ENCODE assay signal across 8 mouse cellular contexts in genomic region chr1:183368601-183369400, GRCm38 (mm10). TPM values are rescaled to one million over a fixed set of nuclear protein-coding genes. Genes with fewer than 3 reads are reported as not detected.
DNase-seq lines count a peak whose midpoint lies in the region; ATAC-seq and TF ChIP-seq lines count a peak whose summit lies in the region.

No protein-coding gene starts in this region.

- H3K36me3 ChIP-seq in kidney, adult 2 months (ENCODE audit: control insufficient read depth, insufficient read depth, low read length) = peaks cover 2% of the 10 kb centered on the region
- H3K36me3 ChIP-seq in MEL (ENCODE audit: control insufficient read depth in 1 of 2, insufficient read depth in 2 of 2, low read length in 2 of 2) = peaks cover 0 to 4% of the 10 kb centered on the region in 2 experiments; a peak in 2 of 4 replicates
- peaks cover 22% of the 10 kb centered on the region for H3K36me3 ChIP-seq in heart, embryonic 14.5 days (ENCODE audit: control insufficient read depth, insufficient read depth, low read length)
- peaks cover 17% of the 10 kb centered on the region for H3K36me3 ChIP-seq in midbrain, embryonic 10.5 days

- TF ChIP-seq RAD21 in MEL (IDR thresholded peaks at IDR 0.05; ENCODE audit: low read depth, low read length) = no peak

- H3K9me3 ChIP-seq in MEL (replicated peaks; ENCODE audit: insufficient read depth, low read length) = no peaks in the 10 kb centered on the region
- no peaks in the 10 kb centered on the region for H3K9me3 ChIP-seq in heart, embryonic 14.5 days (ENCODE audit: control insufficient read depth, low read length)
- H3K9me3 ChIP-seq in midbrain, embryonic 10.5 days (replicated peaks) = no peaks in the 10 kb centered on the region

- no peak for TF ChIP-seq EP300 in MEL (IDR thresholded peaks at IDR 0.05; ENCODE audit: low read depth in 1 of 2, low read length in 2 of 2)

- H3K4me2 ChIP-seq in heart, embryonic 14.5 days (ENCODE audit: low read length) = peak overlapping the region; percentile 95

- peak; percentile 16 for DNase-seq in kidney, adult 2 months
- DNase-seq in kidney, adult 9 months = no peak
- no peak for DNase-seq in MEL (ENCODE audit: low read depth, low spot score)
- peak; percentile 33 for DNase-seq in embryo, embryonic 10.5 days (ENCODE audit: low spot score)
- DNase-seq in left cerebral cortex, postnatal 36 days (ENCODE audit: low spot score in 2 of 2) = peak; percentile 30 to 40
- DNase-seq in midbrain, embryonic 10.5 days (ENCODE audit: low spot score) = no peak
- peak; percentile 9 for DNase-seq in yolk sac, embryonic 10.5 days (ENCODE audit: low spot score)

- H3K9ac ChIP-seq in MEL (ENCODE audit: control insufficient read depth, low read depth, low read length, poor library complexity, severe bottlenecking) = peak overlapping the region; percentile 89
- H3K9ac ChIP-seq in heart, embryonic 14.5 days (ENCODE audit: low read length) = peak overlapping the region; percentile 88

- 1% methylated on average over 55 of the region's 56 CpGs for WGBS in kidney, adult 2 months
- 2% methylated on average over 55 of the region's 56 CpGs for WGBS in heart, embryonic 14.5 days
- WGBS in midbrain, embryonic 10.5 days = 2% methylated on average over 56 of the region's 56 CpGs

- intact Hi-C loops in left cerebral cortex, postnatal 36 days (cut with DNase I) = loop anchor here (1.0 to 2.0 kb wide), 2 partner anchors 20 to 24 kb away; partner anchors contain the start of gene Taf1a

- H3K27me3 ChIP-seq in kidney, adult 2 months (replicated peaks; ENCODE audit: control insufficient read depth, insufficient read depth, low read length) = no peaks in the 10 kb centered on the region
- H3K27me3 ChIP-seq in MEL (ENCODE audit: control insufficient read depth in 1 of 2, insufficient read depth in 2 of 2, low read length in 2 of 2) = no peaks in the 10 kb centered on the region
- no peaks in the 10 kb centered on the region for H3K27me3 ChIP-seq in heart, embryonic 14.5 days (ENCODE audit: control insufficient read depth, insufficient read depth, low read length)
- no peaks in the 10 kb centered on the region for H3K27me3 ChIP-seq in midbrain, embryonic 10.5 days (ENCODE audit: low read depth, poor library complexity, severe bottlenecking)

- peak overlapping the region; percentile 37; the same call in 1 of the 2 replicates for H3K27ac ChIP-seq in kidney, adult 2 months (ENCODE audit: insufficient read depth, low read depth, low read length)
- no peak overlapping the region for H3K27ac ChIP-seq in MEL (ENCODE audit: control insufficient read depth, low read depth, low read length)
- H3K27ac ChIP-seq in heart, embryonic 14.5 days (replicated peaks in 1 of 2; ENCODE audit: control insufficient read depth in 1 of 2, insufficient read depth in 1 of 2, low read depth in 2 of 2, low read length in 2 of 2) = peak overlapping the region; percentile 36 to 61; a peak in 3 of 4 replicates
- peak overlapping the region; percentile 92 for H3K27ac ChIP-seq in midbrain, embryonic 10.5 days (replicated peaks)

- peak; percentile 60; the same call in 1 of the 2 replicates for ATAC-seq in heart, embryonic 14.5 days (ENCODE audit: insufficient number of reproducible peaks, insufficient read depth, low FRiP score, low read depth)

- H3K79me2 ChIP-seq in MEL (ENCODE audit: control insufficient read depth, insufficient read depth, low read length, poor library complexity) = peaks cover 4% of the 10 kb centered on the region; the same call in 1 of the 2 replicates

- H3K4me1 ChIP-seq in kidney, adult 2 months (ENCODE audit: control insufficient read depth, insufficient read depth, low read length) = peaks cover 5% of the 10 kb centered on the region; the same call in 1 of the 2 replicates
- H3K4me1 ChIP-seq in MEL (ENCODE audit: control insufficient read depth in 1 of 2, insufficient read depth in 2 of 2, low read length in 2 of 2) = peaks cover 0 to 13% of the 10 kb centered on the region in 2 experiments; a peak in 2 of 4 replicates
- peaks cover 6 to 7% of the 10 kb centered on the region in 2 experiments; a peak in 3 of 4 replicates for H3K4me1 ChIP-seq in heart, embryonic 14.5 days (ENCODE audit: control insufficient read depth in 2 of 2, insufficient read depth in 2 of 2, low read length in 2 of 2)
- H3K4me1 ChIP-seq in midbrain, embryonic 10.5 days = peaks cover 30% of the 10 kb centered on the region

- TF ChIP-seq POLR2A in kidney, adult 2 months (IDR thresholded peaks at IDR 0.05; ENCODE audit: low read depth, low read length) = no peak
- TF ChIP-seq POLR2A in MEL (IDR thresholded peaks at IDR 0.05; ENCODE audit: control insufficient read depth in 1 of 2, insufficient read depth in 1 of 2, low read depth in 1 of 2, low read length in 2 of 2, poor library complexity in 1 of 2) = no peak

- no peak for TF ChIP-seq CTCF in kidney, adult 2 months (conservative IDR thresholded peaks at IDR 0.05; ENCODE audit: insufficient read depth, insufficient read length, low read depth, low read length)
- no peak for TF ChIP-seq CTCF in MEL (IDR thresholded peaks at IDR 0.05 in 2 of 3, conservative IDR thresholded peaks at IDR 0.05 in 1 of 3; ENCODE audit: control insufficient read depth in 1 of 3, insufficient read depth in 1 of 3, low read depth in 2 of 3, low read length in 3 of 3, poor library complexity in 1 of 3, severe bottlenecking in 1 of 3)

- H3K4me3 ChIP-seq in kidney, adult 2 months (ENCODE audit: insufficient read depth, low read depth, low read length) = peak overlapping the region; percentile 91
- H3K4me3 ChIP-seq in MEL (ENCODE audit: control insufficient read depth in 1 of 2, insufficient read depth in 1 of 2, low read depth in 2 of 2, low read length in 2 of 2) = peak overlapping the region; percentile 79 to 94
- H3K4me3 ChIP-seq in heart, embryonic 14.5 days (ENCODE audit: control insufficient read depth in 1 of 2, insufficient read depth in 1 of 2, low read depth in 1 of 2, low read length in 2 of 2) = peak overlapping the region; percentile 88 to 95
- H3K4me3 ChIP-seq in midbrain, embryonic 10.5 days = peak overlapping the region; percentile 94

TF ChIP-seq in MEL, 35 proteins besides CTCF, POLR2A, EP300 and RAD21:
- TF ChIP-seq POLR2AphosphoS2 (IDR thresholded peaks at IDR 0.05; ENCODE audit: low read length) = no peak
- TF ChIP-seq NRF1 (IDR thresholded peaks at IDR 0.05; ENCODE audit: insufficient read depth, low read depth, low read length, poor library complexity, severe bottlenecking) = no peak
- no peak for TF ChIP-seq TCF12 (IDR thresholded peaks at IDR 0.05; ENCODE audit: low read depth, low read length)
- TF ChIP-seq MAFK (IDR thresholded peaks at IDR 0.05; ENCODE audit: borderline replicate concordance, low read depth, low read length) = no peak
- no peak for TF ChIP-seq ZKSCAN1 (IDR thresholded peaks at IDR 0.05; ENCODE audit: low read depth, low read length)
- no peak for TF ChIP-seq ELF1 (IDR thresholded peaks at IDR 0.05; ENCODE audit: low read depth, low read length)
- TF ChIP-seq MEF2A (IDR thresholded peaks at IDR 0.05; ENCODE audit: extremely low read depth, insufficient replicate concordance, low read depth, low read length, poor library complexity, severe bottlenecking) = no peak
- TF ChIP-seq NELFE (IDR thresholded peaks at IDR 0.05; ENCODE audit: low read depth, low read length) = no peak
- TF ChIP-seq SMC3 (IDR thresholded peaks at IDR 0.05; ENCODE audit: low read depth, low read length) = no peak

RNA-seq across cellular contexts. Expression of gene Mia3, which starts 0.6 kb away (rescaled TPM):
- 60.5 and 63.6 TPM in 2 replicates for polyA plus RNA-seq in kidney, adult 2 months (2012; rRNA removed)
- total RNA-seq in MEL (2012; rRNA removed) = 46.9 and 47.6 TPM in 2 replicates
- 10 to 100 TPM in 1 of 2 experiments, not detected in 1; 50.1 TPM for polyA plus RNA-seq in MEL (2012; ENCODE audit: insufficient read depth in 1 of 2, insufficient read length in 2 of 2, low read depth in 1 of 2, low replicate concordance in 2 of 2, missing spikeins in 1 of 2)
- polyA plus RNA-seq in heart, embryonic 14.5 days (2014; fragmentation: Nextera tagmentation; extraction: Ambion mirVana) = 71.9 and 76.2 TPM in 2 replicates
- 100 to 1,000 TPM; 217 to 225 TPM for total RNA-seq in left cerebral cortex, postnatal 36 days (2021)
- 83.8 and 95.2 TPM in 2 replicates for polyA plus RNA-seq in midbrain, embryonic 10.5 days (2016; fragmentation: Nextera tagmentation; extraction: Ambion mirVana)

RNA-seq across cellular contexts. Expression of gene Taf1a, which starts 20.0 kb away (rescaled TPM):
- 3.8 and 6.7 TPM in 2 replicates for polyA plus RNA-seq in kidney, adult 2 months (2012; rRNA removed)
- 15.5 and 21.5 TPM in 2 replicates for total RNA-seq in MEL (2012; rRNA removed)
- polyA plus RNA-seq in MEL (2012; ENCODE audit: insufficient read depth in 1 of 2, insufficient read length in 2 of 2, low read depth in 1 of 2, low replicate concordance in 2 of 2, missing spikeins in 1 of 2) = 10 to 100 TPM in 1 of 2 experiments, not detected in 1; 23.8 TPM
- 15.1 TPM in 2 replicates for polyA plus RNA-seq in heart, embryonic 14.5 days (2014; fragmentation: Nextera tagmentation; extraction: Ambion mirVana)
- total RNA-seq in left cerebral cortex, postnatal 36 days (2021) = 10 to 100 TPM; 11.6 to 21.1 TPM
- polyA plus RNA-seq in midbrain, embryonic 10.5 days (2016; fragmentation: Nextera tagmentation; extraction: Ambion mirVana) = 19.8 and 24.3 TPM in 2 replicates

RNA-seq across cellular contexts. Expression of gene Hhipl2, which starts 49.2 kb away (rescaled TPM):
- polyA plus RNA-seq in kidney, adult 2 months (2012; rRNA removed) = 0.16 and 0.98 TPM in 2 replicates
- 0.08 TPM in 1 of 2 replicates, not detected in the other for total RNA-seq in MEL (2012; rRNA removed)
- under 1 TPM in 1 of 2 experiments, not detected in 1; 0.63 TPM for polyA plus RNA-seq in MEL (2012; ENCODE audit: insufficient read depth in 1 of 2, insufficient read length in 2 of 2, low read depth in 1 of 2, low replicate concordance in 2 of 2, missing spikeins in 1 of 2)
- polyA plus RNA-seq in heart, embryonic 14.5 days (2014; fragmentation: Nextera tagmentation; extraction: Ambion mirVana) = 0.11 TPM in 1 of 2 replicates, not detected in the other
- total RNA-seq in left cerebral cortex, postnatal 36 days (2021) = under 1 TPM; 0.30 to 0.57 TPM
- polyA plus RNA-seq in midbrain, embryonic 10.5 days (2016; fragmentation: Nextera tagmentation; extraction: Ambion mirVana) = 0.11 TPM in 1 of 2 replicates, not detected in the other

Comparison
In these comparisons a context has a peak if more than half of its experiments do, and no peak if none do; other contexts are left out.
1. DNase-seq: peak in kidney, adult 2 months (single experiment), embryo, embryonic 10.5 days (single experiment), left cerebral cortex, postnatal 36 days (2 of 2) and yolk sac, embryonic 10.5 days (single experiment); none in kidney, adult 9 months (single experiment), MEL (single experiment) and midbrain, embryonic 10.5 days (single experiment).
2. Peak in every context shown above with its lines, with median percentiles within 50 percentile points of each other: H3K4me3 ChIP-seq.